Mouse (Mus musculus) kidney, postnatal 0 days (tissue): ENCODE measurements around the gene Tmem119. TPM values are rescaled to one million over a fixed set of nuclear protein-coding genes. Genes with fewer than 3 reads are reported as not detected.

ENCODE experiments used
- ATAC-seq: fragments of 200-750 bp; cut with Nextera tagmentation; replicated peaks from 2 replicates; pipeline ENCODE4 v1.8.0; 2017; ENCODE audit warnings: low read depth, moderate number of reproducible peaks, moderate TSS enrichment, moderate library complexity; ENCODE audit not compliant: low FRiP score
- DNase-seq: peaks from one replicate; pipeline ENCODE4 v3.0.0-alpha.2; 2016; ENCODE audit warnings: low spot score
- H3K27ac ChIP-seq: fragments of 300-500 bp; sonication (generic); 2 replicates; pipeline ENCODE4 v1.5.1; 2014; ENCODE audit warnings: mild to moderate bottlenecking
- H3K27me3 ChIP-seq: fragments of 300-500 bp; sonication (generic); 2 replicates; pipeline ENCODE4 v1.6.1; 2014; ENCODE audit warnings: low read length, mixed read lengths; ENCODE audit not compliant: insufficient read depth
- H3K36me3 ChIP-seq: fragments of 300-500 bp; sonication (generic); 2 replicates; pipeline ENCODE4 v1.6.1; 2014; ENCODE audit warnings: low read length, mixed read lengths; ENCODE audit not compliant: insufficient read depth
- H3K4me1 ChIP-seq: fragments of 300-500 bp; sonication (generic); replicated peaks from 2 replicates; pipeline ENCODE4 v1.6.1; 2014; ENCODE audit warnings: antibody characterized with exemption, low read length, mixed read lengths; ENCODE audit not compliant: insufficient read depth
- H3K4me2 ChIP-seq: fragments of 300-500 bp; sonication (generic); 2 replicates; pipeline ENCODE4 v1.6.1; 2014; ENCODE audit warnings: mild to moderate bottlenecking, low read length, moderate library complexity, mixed read lengths
- H3K4me3 ChIP-seq: fragments of 300-500 bp; sonication (generic); replicated peaks from 2 replicates; pipeline ENCODE4 v1.5.1; 2014; ENCODE audit warnings: low read depth, low read length
- H3K9ac ChIP-seq: fragments of 300-500 bp; sonication (generic); 2 replicates; pipeline ENCODE4 v1.6.1; 2014; ENCODE audit warnings: low read depth, low read length
- H3K9me3 ChIP-seq: fragments of 300-500 bp; sonication (generic); replicated peaks from 2 replicates; pipeline ENCODE4 v1.6.1; 2016; ENCODE audit warnings: low read length, inconsistent platforms, mixed read lengths
- CTCF ChIP-seq: IDR thresholded peaks from 2 replicates; pipeline ENCODE4 v1.5.1; 2016; ENCODE audit warnings: antibody characterized with exemption, low read depth, mild to moderate bottlenecking, moderate library complexity
- WGBS: fragments of 180-500 bp; shearing (Covaris S2); extraction: QIAGEN DNeasy Blood & Tissue Kit; methylation state at CpG from one replicate; pipeline ENCODE4 v1.1.7; 2014; 5-methylcytosine and 5-hydroxymethylcytosine counted together
- polyA plus RNA-seq: library from polyadenylated mRNA; unstranded; fragments of >200 nt; fragmentation: Nextera tagmentation; extraction: Ambion mirVana; gene quantifications from 2 replicates; pipeline ENCODE4 v1.2.1, GENCODE M21; 2015

The Tmem119 gene
- polyA plus RNA-seq, 1 experiment from 2014 or later, result 37.3 TPM

DNA sequence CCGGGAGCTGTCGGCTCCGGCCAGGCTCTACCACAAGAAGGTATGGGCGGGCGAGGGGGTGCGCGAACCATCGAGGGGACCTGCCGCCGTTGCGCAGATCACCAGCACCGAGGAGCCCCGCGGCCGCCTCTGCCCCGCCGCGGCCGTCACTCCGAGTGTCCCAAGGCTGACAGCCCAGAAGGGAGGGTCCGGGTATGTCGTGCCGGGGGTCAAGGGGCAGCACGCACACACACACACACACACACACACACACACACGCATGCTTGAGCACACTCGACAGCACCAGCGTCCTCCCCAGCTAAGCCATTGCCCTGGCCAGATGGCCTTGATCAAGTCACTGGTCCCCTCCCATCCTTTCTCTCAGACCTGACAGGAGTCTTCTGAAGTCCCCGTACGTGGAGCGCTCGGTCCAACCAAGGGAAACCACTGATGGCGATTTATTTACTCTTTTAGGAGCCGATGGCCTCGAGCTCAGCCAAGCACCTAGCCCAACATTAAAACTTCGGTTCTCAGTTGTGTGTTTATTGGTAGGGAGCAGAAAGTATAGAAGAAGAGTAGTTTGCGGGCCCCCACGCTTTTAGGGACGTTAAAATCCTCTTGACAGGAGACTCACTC lies 27.3 kb downstream of the Tmem119 start:
- H3K4me3 ChIP-seq, result peak overlapping the region; percentile 95

DNA sequence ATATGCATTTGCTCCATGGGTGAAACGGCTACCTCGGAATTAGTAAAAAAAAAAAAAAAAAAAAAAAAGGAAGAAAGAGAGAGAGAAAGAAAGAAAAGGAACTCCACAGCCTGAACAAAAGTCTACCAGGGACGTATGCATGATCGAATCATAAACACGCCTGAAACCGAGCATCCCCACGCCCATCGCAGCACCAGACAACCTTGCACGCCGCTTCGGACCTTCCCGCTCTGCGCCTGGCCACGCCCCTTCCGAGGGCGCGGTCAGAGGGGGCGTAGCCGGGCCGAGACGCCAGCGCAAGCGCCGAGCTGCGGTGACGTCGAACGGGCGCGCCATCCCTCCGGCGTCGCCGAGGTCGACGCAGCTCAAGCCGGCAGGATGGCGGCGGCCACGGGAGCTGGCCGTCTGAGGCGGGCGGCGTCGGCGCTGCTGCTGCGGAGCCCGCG lies 27.8 kb downstream of the Tmem119 start, which contains the start of the genes Sart3 and Iscu:
TSS of gene Sart3 (minus strand) at position 61 of the 446 bp plus-strand sequence.
TSS of gene Iscu (plus strand) at position 299 of the 446 bp plus-strand sequence.
- Histone ChIP-seq H3K4me3 (peak within 1 kb of the TSS; percentile 95), H3K9me3 (no peaks in the 10 kb centered on the region), H3K4me2 (peak within 1 kb of the TSS; percentile 91), H3K27ac (peak within 1 kb of the TSS; percentile 95), H3K36me3 (peaks cover 11% of the 10 kb centered on the region), H3K9ac (peak within 1 kb of the TSS; percentile 89), H3K4me1 (peaks cover 9% of the 10 kb centered on the region; the same call in 1 of the 2 replicates), H3K27me3 (no peaks in the 10 kb centered on the region)
- WGBS, result under 1% methylated on average over 49 of the region's 49 CpGs
- TF ChIP-seq CTCF, result no peak
- peak; percentile 96 for DNase-seq
- peak; percentile 83 for ATAC-seq

More for the DNA sequence above, 27.3 kb downstream of the Tmem119 start:
- DNase-seq (no peak), ATAC-seq (peak; percentile 25)
- Histone ChIP-seq H3K9me3 (no peaks in the 10 kb centered on the region), H3K4me1 (peaks cover 9% of the 10 kb centered on the region; the same call in 1 of the 2 replicates), H3K4me2 (peak overlapping the region; percentile 91), H3K36me3 (peaks cover 11% of the 10 kb centered on the region), H3K9ac (peak overlapping the region; percentile 78), H3K27ac (peak overlapping the region; percentile 95; the same call in 1 of the 2 replicates), H3K27me3 (no peaks in the 10 kb centered on the region)
- TF ChIP-seq CTCF, result no peak
- WGBS, result 2% methylated on average over 38 of the region's 38 CpGs

DNA sequence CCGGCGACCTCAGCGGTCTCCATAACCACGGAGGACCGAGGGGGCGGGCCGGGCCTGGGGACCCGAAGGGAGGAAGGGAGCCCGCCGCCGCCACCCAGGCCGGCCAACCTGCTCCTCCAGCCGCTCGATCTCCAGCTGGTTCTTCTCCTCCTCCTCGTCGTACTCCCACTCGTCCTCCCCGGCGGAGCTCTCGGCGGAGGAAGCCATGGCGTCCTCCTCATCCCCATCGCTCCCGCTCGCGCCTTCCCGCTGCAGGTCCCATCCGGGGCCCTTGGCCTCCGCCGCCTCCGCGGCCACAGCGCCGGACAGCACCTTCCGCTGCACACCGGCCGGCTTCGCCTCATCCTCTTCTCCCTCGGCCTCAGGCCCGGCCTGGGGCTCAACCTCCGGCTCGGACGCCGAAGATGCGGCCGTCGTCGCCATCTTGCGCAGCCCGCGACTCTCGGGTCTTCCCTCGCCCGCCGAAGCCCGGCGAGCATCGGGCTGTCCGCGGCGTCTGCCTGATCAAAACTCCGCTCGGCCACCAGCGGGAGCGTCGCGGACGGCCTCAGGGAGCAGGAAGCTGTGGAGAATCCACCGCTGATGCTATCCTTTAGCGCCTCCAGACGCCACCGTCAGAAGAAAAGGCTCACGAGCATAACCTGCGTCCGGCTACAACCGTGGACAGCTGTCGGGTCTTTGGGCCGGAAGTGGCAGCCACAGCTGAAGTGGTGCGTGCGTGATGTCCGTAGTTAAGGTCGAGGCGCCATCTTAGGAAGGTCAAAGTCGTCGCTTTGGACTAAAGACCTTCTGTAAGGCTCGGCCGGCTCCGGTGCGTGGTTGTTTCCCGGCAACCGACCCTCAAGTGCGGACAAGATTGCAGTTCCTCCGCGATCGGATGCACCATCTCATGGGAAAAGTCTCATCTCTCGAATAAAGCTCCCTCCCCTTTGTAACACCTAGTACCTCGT lies 28.8 kb downstream of the Tmem119 start:
- Histone ChIP-seq H3K4me1 (peaks cover 9% of the 10 kb centered on the region; the same call in 1 of the 2 replicates), H3K9ac (peak overlapping the region; percentile 89), H3K27me3 (no peaks in the 10 kb centered on the region), H3K36me3 (peaks cover 5% of the 10 kb centered on the region), H3K27ac (peak overlapping the region; percentile 95), H3K9me3 (no peaks in the 10 kb centered on the region), H3K4me2 (peak overlapping the region; percentile 91), H3K4me3 (peak overlapping the region; percentile 95)
- 0 out of 2 replicates have a peak, but pooled peaks have one; percentile 10 for TF ChIP-seq CTCF
- DNase-seq, result peak; percentile 96
- WGBS, result under 1% methylated on average over 91 of the region's 97 CpGs
- peak; percentile 79 for ATAC-seq

DNA sequence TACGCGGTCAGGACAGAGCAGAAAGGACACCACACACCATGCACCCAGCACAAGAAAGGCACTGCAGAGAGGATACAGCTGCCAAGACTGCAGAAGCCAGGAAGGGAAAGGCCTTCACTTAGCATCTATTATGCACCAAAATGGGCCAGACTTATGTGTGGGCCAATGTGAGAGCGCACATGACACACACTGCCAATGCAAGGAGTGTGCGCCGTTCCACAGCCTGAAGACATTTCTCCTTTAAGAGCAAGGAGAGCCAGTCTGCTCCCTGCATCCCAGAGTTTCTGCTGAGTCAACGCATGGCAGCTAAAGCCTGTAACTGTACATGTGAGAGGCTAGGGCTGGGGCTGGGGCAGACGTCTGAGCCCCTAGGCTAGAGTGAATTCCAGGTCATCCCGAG lies 31.5 kb downstream of the Tmem119 start:
- ATAC-seq (no peak), DNase-seq (no peak)
- Histone ChIP-seq H3K9me3 (no peaks in the 10 kb centered on the region), H3K4me3 (no peak overlapping the region), H3K27ac (no peak overlapping the region), H3K4me2 (no peak overlapping the region), H3K9ac (no peak overlapping the region), H3K4me1 (peaks cover 9% of the 10 kb centered on the region; the same call in 1 of the 2 replicates), H3K36me3 (0 out of 2 replicates have a peak, but pooled peaks cover 6% of the 10 kb centered on the region), H3K27me3 (no peaks in the 10 kb centered on the region)
- TF ChIP-seq CTCF, result no peak
- WGBS, result 87% methylated on average over 8 of the region's 8 CpGs

DNA sequence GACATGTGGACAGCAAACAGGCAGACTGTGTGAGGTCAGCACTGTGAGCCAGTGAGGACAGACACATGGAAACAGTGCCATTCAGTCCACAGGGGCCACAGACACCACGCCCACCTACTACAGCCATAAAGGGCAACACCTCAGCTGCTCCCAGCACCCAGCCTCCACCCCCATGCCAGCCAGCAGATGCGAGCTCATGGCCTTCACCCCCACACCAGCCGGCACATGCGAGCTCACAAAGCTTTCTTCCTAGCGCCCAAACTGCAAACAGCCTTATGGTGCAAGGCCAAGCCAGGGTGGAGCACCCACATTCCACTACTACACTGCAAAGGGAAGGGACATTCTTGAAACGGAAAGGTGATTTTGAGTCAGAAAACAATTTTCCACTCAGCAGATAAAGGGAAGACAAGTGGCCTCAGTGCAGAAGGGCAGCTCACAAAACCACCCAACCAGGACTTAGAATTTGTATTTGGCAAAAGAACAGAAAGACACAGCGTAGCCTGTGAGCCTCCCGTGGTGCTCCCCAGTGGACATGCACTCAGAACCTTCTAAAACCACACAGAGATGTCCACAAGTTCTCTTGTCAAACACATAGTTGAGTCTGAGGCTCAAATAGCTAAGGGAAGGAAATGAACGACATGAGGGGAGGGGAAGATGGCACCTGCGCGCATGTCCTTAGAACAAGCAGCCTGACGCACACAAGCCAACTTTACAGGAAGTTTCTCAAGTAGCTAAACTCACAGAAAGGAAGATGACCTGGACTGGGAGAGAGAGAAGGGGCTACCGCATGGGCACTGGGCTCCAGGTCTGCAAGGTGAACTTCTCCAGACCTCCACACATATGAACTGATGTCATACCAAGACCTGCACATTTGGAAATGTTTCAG lies 34.4 kb downstream of the Tmem119 start:
- Histone ChIP-seq H3K4me3 (no peak overlapping the region), H3K36me3 (peaks cover 26% of the 10 kb centered on the region; the same call in 1 of the 2 replicates), H3K9ac (no peak overlapping the region), H3K27me3 (no peaks in the 10 kb centered on the region), H3K27ac (no peak overlapping the region), H3K4me2 (no peak overlapping the region), H3K4me1 (peaks cover 9% of the 10 kb centered on the region; the same call in 1 of the 2 replicates), H3K9me3 (no peaks in the 10 kb centered on the region)
- no peak for TF ChIP-seq CTCF
- no peak for DNase-seq
- 79% methylated on average over 13 of the region's 13 CpGs for WGBS
- no peak for ATAC-seq
